Mouse (Mus musculus) heart, postnatal 14 days (tissue): ENCODE results near the gene Neurl2. TPM values are rescaled to one million over a fixed set of nuclear protein-coding genes. Genes with fewer than 3 reads are reported as not detected.
"Not testable (repeated sequence)": the region's sequence is repeated elsewhere in the genome, so short reads cannot be mapped to it uniquely, and the experiment has no call there.

Experiments used
- DNase-seq, 2 experiments: peaks; one replicate each; pipeline ENCODE4 v3.0.0; 2021 to 2022
- intact Hi-C: fragments of 180-260 bp; cut with DNase I; formaldehyde crosslinking; loops from one replicate; pipeline ENCODE4 v1.15.1; 2025
- total RNA-seq, 2 experiments: library from RNA; stranded (reverse); gene quantifications; 2 replicates each; pipeline ENCODE4 v1.2.3; 2021

Gene Neurl2
- total RNA-seq, 2 experiments from 2014 or later, result 34.6 to 34.7 TPM

- DNase-seq, result no peak
- intact Hi-C loops, result no loop called here
Observed at GRCm38 (mm10) chr2:164859640-164860432, 26.6 kb upstream of the Neurl2 start.

- intact Hi-C loops, result no loop called here
- DNase-seq, result no peak
Observed at GRCm38 (mm10) chr2:164859155-164859554, 25.9 kb upstream of the Neurl2 start.

- DNase-seq, result no peak
- intact Hi-C loops, result loop anchor here (2.0 kb wide), 1 partner anchor 23 kb away; no protein-coding TSS in a partner anchor
Observed at GRCm38 (mm10) chr2:164857842-164858553, 24.7 kb upstream of the Neurl2 start.

GRCm38 (mm10) chr2:164857101-164857821, 24.0 kb upstream of the Neurl2 start, which contains the start of gene Pltp:
Gene Pltp (minus strand): TSS chr2:164857711.
- intact Hi-C loops, result loop anchor here (2.0 kb wide), 1 partner anchor 22 kb away; no protein-coding TSS in a partner anchor
- DNase-seq, result peak; percentile 66 to 75

- intact Hi-C loops, result loop anchor here (2.0 kb wide), 1 partner anchor 22 kb away; no protein-coding TSS in a partner anchor
- peak; percentile 40 to 41 for DNase-seq
Observed at GRCm38 (mm10) chr2:164856309-164857100, 23.2 kb upstream of the Neurl2 start.

- intact Hi-C loops, DNase-seq: not testable (repeated sequence)
Observed at GRCm38 (mm10) chr2:164855572-164855971, 22.3 kb upstream of the Neurl2 start.

GRCm38 (mm10) chr2:164850061-164850460, 16.8 kb upstream of the Neurl2 start:
- intact Hi-C loops, result no loop called here

GRCm38 (mm10) chr2:164845782-164846181, 12.5 kb upstream of the Neurl2 start:
- DNase-seq, result no peak

More at GRCm38 (mm10) chr2:164850061-164850460, 16.8 kb upstream of the Neurl2 start:
- no peak for DNase-seq

GRCm38 (mm10) chr2:164835164-164835563, 1.9 kb upstream of the Neurl2 start:
- intact Hi-C loops, result loop anchor here (2.0 kb wide), 1 partner anchor 22 kb away; the partner anchor contains the start of gene Pltp
- DNase-seq, result no peak

More at GRCm38 (mm10) chr2:164845782-164846181, 12.5 kb upstream of the Neurl2 start:
- intact Hi-C loops, result no loop called here

GRCm38 (mm10) chr2:164834531-164834930, 1.3 kb upstream of the Neurl2 start:
- peak in 1 of 2 experiments; percentile 21 for DNase-seq
- intact Hi-C loops, result loop anchor here (2.0 kb wide), 1 partner anchor 22 kb away; the partner anchor contains the start of gene Pltp

- intact Hi-C loops, result loop anchor here (2.0 kb wide), 2 partner anchors 46 to 78 kb away; partner anchors contain the start of genes Pcif1 and Zfp335
- peak; percentile 82 for DNase-seq
Observed at GRCm38 (mm10) chr2:164832748-164833301, 431 bp downstream of the Neurl2 start, which contains the start of gene Ctsa. Gene Ctsa (plus strand): TSS chr2:164832873.

GRCm38 (mm10) chr2:164832032-164832747, 1.1 kb downstream of the Neurl2 start:
- intact Hi-C loops, result loop anchor here (2.0 kb wide), 2 partner anchors 47 to 79 kb away; partner anchors contain the start of genes Pcif1 and Zfp335
- DNase-seq, result no peak

- no peak for DNase-seq
- intact Hi-C loops, result no loop called here
Observed at GRCm38 (mm10) chr2:164831029-164831428, 2.2 kb downstream of the Neurl2 start.

- no peak for DNase-seq
- intact Hi-C loops, result loop anchor here (10.0 kb wide), 1 partner anchor 206 kb away; the partner anchor contains the start of gene Ncoa5
Observed at GRCm38 (mm10) chr2:164829090-164829489, 4.2 kb downstream of the Neurl2 start.

GRCm38 (mm10) chr2:164828437-164828836, 4.8 kb downstream of the Neurl2 start, which contains the start of gene Spata25:
Gene Spata25 (minus strand): TSS chr2:164828537.
- intact Hi-C loops, result loop anchor here (10.0 kb wide), 1 partner anchor 206 kb away; the partner anchor contains the start of gene Ncoa5
- DNase-seq, result no peak

- intact Hi-C loops, result loop anchor here (10.0 kb wide), 1 partner anchor 208 kb away; the partner anchor contains the start of gene Ncoa5
- DNase-seq, result no peak
Observed at GRCm38 (mm10) chr2:164827146-164827850, 6.0 kb downstream of the Neurl2 start.

GRCm38 (mm10) chr2:164825521-164825920, 7.7 kb downstream of the Neurl2 start:
- DNase-seq, result no peak
- intact Hi-C loops, result loop anchor here (10.0 kb wide), 1 partner anchor 209 kb away; the partner anchor contains the start of gene Ncoa5
